Mouse (Mus musculus) layer of hippocampus, adult 11-12 months (tissue): ENCODE measurements at regions not wholly inside any gene's neighbourhood (a gene's known extent, or its start where the extent isn't known, plus 50 kb on each side); places are given as distances from the start of the nearest gene placed in this dataset.

Source experiments
- DNase-seq: peaks from one replicate; pipeline ENCODE4 v3.0.0; 2022; ENCODE audit warnings: low spot score

DNA sequence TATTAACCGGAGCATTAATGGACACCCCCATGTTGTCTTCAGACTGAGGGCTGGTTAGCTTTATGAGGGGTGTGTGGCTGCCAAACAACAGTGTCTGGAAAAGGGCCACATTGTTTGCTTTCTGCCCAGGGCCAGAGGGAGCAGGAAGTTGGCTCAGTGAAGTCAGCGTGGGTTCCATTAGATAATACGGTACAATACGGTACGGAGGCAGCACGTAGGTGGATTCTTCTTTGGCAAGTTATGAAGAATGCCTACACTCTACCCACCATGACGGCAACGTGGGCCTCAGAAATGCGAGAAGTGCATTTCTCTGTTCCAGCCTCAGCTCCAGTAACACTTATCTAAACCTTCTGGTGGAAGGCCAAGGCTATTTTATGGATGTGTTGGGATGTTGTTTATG is 108.2 kb downstream of the Gm10260 start:
- peak; percentile 48 for DNase-seq

DNA sequence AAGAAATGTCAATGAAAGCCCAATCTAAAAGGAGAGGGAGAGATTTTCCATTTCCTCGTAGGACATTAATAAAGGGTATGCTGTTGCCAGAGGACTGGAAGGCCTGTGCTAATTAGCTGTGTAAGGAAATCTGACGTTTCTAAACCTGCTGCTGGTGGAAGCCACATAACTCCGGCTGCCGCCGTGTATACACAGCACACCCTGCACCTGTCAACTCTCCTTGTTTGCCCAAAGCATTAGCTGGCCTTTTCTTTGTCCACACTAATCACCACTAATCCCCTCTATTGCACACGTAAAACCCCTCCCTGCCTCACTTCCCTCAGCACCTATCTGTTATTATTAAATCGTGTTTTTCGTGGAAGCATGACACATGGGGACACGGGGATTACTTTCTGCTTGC is 108.7 kb downstream of the Gm10260 start:
- DNase-seq: no peak

DNA sequence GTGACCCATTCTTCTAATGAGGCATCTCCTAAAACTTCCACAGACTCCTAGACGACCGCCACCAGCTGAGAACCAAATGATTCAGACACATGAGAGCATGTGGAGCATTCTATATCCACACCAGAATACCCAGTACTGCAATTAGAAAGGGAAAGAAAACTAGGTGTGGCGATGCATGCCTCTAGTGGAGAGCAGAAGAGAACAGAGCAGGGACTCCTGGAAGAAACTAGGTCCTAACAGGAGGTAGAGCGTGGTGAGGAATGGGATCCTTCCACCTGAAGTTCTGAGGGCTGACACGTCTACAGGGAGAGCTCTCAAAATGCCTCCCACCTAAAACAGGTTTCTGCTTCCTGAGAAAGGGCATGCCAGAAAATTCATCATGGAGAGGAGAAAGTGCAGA is 109.3 kb downstream of the Gm10260 start:
- DNase-seq: no peak

DNA sequence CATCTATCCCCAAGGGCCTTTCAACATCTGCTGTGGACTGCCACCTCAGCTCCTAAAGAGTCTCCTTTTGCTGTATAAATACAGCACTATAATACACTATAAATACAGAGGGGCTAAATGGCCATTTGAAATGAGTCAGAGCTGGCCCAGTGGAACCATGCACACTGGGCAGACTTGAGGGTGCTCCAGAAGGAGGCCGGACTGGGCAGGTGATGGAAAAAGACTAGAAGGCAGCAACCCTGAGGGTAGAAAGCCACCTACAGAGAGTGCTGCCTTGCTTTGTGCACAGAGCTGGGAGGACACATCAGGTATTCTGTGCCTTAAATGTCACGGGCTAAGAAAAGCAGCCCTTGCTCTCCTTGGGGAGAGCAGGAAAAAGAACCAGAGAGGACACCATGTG is 110.2 kb downstream of the Gm10260 start:
- DNase-seq: no peak

DNA sequence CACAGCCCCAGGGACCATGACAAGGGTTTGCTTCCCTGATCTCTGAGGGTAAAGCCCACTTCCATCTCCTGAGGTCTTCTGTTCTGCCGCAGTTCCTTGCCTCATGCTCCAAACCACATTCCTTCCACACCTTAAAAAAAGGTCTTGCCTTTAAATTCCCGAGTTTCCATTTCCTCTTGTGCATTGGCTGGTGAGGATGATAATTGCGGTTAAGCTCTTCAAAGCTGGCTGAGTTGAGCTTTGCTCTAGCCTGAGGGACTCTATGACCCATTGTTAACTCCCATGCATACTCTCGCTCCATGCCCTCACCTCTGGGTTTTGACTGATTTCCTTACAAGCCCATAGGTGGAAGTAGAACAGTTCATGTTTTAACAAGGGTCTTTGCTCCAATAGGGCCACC is 112.9 kb downstream of the Gm10260 start:
- DNase-seq: no peak

DNA sequence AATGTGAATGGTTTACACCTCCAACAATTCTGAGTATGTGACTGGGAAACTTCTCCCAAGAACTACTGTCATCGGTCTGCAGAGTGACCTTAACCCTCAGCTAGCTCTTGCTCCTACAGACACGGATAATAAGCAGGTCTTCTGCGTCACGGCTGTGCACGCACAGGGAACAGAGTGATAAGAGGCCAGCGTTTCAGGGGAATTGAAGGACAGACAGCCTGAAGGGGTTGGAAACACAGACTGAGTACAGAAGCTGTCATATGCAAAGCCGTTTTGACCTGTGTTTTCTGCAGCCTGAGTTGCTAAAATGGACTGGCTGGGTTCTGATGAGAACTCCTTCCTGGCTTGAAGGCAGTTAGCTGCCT is 114.4 kb downstream of the Gm10260 start:
- no peak for DNase-seq

DNA sequence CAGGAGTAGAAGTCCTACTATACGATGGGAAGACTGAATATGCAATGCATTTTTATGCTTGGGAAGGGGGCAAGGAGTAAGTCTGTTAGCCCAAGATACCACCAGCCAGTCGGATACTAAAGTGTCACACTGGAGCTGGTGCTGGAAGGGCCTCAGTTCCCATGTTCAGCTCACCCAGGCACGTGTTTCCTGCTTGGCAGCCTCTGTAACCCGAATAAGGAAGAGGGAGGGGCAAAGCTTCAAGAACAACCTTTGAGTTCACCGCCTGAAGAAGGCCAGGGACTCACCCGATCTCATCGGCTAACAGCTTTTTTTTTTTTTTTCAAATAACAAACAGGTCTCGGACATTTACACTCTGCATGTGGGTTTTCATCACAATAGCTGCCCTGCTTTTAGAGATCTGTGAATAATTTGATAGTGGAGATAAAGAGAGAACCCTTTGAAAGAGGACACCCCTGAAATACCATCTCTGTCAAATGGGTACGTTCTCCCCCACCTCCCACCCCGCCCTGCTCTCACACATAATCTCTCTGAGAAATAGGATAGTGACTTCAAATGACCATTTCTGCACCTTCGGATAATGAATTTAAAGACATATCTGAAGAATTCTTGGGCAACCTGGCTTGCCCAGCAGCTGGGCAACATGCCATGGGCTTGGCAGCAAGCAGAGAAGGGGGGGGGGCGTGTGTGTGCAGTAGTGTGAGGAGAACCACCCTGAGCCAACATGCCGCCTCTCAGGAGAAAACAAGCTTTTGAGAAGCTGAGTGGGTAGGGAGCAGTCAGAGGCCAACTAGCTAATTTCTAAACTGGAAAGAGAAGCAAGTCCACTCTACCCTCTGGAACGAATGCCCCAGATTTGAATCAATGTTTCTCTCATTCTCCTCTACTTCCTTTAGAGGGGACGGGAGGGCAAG is 115.1 kb downstream of the Gm10260 start:
- DNase-seq: no peak

DNA sequence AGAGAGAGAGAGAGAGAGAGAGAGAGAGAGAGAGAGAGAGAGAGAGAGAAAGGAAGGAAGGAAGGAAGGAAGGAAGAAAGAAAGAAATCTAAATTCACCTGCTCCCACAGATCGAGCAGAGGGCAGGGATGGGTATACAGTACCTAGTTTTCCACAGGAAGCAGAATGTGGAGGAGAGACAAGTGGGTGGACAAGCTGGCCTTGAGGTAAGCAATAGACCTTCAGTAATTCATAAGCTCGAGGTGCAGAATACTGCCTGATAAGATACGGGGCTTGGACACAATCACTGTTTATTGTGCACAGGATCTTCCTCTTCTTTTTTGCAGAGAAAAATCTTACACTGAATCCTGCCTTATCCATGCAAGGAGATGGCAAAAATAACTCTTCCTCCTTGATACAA is 120.2 kb downstream of the Gm10260 start:
- DNase-seq: no peak

DNA sequence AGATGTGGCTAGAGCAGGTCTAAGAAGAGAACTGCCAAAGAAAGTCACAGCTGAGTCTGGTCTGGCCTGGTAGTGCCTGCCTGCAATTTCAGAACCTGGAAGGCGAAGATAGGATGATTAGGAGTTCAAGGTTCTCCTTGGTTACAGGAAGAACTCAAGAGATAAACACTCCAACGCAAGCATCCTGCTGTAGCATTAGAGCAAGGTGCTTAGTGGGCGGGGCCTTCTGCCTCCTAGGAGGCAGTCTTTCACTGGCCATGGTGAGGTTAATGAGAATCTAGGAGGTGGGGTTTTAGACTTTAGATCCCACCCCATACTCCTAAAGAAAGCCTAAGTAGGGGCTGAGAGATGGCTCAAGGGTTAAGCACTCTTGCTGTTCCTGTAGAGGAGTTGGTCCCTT is 120.8 kb downstream of the Gm10260 start:
- no peak for DNase-seq

DNA sequence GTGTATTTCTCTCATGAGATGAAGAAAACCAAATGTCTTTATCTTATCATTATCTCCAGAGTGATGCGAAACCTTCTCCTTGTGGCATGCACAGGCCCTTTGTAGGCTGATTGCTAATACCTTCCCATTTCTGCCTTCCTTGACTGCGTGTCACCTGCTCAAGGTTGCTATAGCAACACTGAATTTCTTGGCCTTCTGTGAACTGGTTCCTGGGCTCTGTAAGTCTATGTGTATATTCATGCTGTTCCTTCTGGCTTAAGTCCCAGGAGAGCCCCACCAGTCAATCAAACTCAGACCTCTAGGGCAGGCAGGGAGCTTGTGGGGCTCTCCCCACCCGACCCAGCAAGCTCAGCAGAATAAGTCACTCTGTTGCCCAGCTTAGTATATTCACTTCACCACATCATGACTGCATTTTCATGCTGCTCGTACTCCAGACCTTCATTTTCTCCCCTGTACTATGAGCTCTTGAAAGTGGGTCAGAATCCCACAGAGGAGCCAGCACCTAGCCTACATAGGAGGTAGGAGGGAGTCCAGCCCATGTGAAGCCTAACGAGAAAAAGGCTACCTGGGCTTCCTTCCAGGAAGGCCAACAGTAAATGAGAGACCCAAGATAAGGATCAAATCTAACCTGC is 121.9 kb downstream of the Gm10260 start:
- DNase-seq: no peak

DNA sequence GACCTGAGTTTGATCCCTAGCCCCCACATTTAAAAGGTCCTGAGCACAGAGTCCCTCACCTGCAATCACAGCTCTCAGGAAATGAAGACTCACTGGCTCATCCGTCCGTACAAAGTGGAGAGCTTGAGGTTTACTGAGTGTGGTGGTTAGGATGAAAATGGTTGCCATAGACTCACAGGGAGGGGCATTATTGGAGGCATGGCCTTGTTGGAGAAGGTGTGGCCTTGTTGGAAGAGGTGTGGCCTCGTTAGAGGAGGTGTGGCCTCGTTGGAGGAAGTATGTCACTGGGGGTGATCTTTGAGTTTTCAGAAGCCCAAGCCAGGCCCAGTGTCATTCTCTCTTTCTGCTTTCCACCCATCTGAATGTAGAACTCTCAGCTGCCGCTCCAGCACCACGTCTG is 122.9 kb downstream of the Gm10260 start:
- DNase-seq: no peak

DNA sequence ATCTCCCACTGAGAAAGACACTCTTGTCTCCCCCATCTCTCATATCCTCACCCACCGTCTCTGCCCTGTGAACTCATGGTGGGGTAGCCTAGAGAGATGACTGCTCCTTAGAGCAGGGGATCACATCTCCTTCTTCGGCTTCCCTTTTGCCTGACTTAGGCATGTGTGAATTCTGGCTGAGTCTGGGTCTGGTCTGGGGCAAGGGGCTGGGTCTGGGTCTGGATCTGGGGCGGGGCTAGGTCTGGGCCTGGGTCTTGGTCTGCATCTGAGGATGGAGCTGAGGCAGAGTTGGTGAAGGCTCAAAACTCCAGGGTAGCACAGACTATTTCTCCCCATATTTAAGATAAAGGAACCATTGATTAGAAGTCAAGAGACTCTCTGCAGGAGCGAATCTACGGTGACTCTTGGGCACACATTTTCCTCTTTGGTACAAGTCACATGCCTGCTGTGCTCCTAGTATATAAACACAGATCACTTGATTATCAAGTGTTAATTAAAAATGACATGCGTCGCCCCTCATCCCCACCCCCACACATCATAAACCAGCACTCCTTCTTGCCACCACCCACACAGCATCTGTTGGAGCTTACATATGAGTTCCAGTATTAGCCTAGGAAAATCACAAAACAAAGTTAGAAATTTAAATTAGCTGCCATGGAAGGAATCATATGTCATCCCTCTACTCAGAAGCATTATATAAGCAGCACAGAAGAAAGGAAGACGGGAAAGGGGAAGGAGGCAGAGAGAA is 126.2 kb downstream of the Gm10260 start:
- peak; percentile 80 for DNase-seq

DNA sequence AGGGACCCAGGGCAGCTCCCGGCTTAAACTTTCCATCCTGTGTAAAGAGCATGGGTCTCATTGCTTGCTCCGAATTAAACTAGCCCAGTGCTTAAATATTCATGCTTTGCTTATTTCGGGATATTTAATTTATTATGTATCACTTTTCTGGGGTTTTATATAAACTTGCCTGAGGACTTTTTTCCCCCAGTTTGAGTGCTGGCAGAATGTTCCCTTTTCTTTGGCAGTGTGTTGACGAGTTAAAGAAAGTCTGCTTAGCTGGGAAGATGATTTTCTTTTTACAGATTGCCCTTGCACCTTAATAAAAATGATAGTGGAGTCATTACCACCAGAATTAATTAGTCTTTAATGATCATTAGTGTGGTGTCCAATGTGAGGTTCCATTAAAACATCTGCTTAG is 126.9 kb downstream of the Gm10260 start:
- DNase-seq: no peak

DNA sequence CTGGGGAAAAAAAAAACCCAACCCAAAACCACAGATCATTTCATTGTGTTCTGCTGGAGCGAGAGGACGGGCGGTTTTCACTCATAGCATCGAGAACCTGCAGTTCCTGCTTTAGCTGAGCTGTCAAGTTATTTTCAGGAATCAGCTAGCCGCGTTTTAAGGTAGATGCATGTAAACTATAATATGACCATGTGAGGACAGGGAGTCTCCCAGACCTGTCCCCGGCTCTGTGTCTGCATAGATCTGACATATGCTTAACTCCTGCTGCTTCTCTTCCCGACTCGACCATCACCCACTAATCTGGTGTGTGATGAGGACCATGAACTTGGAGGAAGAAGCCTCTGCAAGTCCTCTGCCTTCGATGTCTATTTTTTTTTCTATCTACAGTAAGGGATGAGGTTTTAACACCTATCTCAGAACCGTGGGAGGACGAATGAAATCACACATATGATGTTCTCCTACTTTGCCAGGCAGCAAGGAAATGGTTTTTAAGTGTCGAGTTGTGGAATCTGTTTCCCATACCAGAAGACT is 128.5 kb downstream of the Gm10260 start:
- no peak for DNase-seq

DNA sequence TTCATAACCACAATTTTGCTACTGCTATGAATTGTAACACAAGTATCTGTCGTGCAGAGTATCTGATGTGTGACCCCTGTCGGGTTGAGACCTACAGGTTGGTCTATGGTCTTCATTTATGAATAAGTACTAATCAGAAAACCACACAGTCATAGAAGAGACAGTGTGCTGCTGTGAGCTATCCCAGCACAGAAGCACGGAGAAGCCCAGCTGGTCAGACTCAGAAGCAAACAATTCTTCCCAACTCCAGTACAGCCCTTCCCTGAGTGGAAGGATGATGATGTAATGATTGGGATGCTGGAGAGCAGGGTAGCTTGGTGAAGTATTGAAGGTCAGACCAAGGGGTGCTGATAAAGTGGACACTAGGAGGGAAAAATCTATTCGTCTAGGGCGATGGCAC is 129.5 kb downstream of the Gm10260 start:
- DNase-seq: no peak

DNA sequence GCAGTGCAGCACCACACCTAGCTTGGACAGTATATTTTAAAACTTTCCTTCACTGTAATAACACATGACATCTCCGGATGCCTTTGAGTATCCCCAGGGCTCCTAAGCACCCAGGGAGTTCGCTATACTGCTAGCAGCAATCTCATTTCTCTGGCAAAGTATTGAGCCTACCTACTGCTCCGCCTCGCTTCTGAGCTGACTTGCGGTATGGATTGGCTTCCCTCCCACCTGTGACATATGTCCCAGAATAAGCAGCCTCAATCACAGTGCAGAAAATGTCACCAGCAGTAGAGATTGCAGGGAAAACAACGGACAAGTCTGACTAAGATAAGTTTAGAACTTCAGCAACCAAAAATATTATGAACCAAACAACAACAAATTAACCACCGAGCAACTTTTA is 131.8 kb downstream of the Gm10260 start:
- DNase-seq: no peak

DNA sequence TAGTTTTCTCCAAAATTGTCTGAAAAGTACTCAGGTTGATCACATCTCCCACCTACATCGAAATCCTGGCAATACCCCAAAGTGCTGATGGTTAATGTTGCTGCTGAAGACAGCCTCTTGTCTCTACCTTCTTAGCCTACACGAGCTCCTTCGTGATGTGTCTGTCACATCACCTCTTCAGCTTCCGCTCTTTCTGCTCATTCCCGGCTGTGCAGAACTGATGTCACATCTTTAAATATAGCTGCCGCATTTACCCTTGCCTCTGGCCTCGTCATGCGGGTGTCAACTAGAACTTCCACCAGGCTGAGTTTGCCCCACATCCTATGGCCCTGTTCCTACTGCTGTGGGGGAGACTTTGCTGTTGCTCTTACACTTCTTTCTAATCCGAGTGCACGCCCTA is 133.2 kb downstream of the Gm10260 start:
- no peak for DNase-seq

DNA sequence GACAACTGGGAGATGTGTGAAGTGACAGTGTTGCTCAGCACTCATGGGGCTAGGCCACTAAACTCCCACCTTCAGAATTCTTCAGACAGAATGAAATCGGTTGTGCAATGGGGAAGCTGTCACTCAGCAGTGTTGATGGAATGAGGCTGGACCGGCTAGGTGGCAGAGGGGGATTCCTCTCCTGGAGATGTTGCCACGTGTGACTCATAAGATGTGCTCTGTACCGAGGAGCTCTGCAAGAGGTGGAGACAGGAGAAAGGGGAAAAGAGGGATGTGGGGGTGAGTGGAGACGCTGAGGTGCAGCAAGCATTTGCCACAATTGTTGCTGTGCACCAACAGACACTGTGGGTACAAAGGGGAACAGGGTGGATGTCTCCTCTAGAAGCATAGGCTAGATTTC is 133.6 kb downstream of the Gm10260 start:
- DNase-seq: no peak

DNA sequence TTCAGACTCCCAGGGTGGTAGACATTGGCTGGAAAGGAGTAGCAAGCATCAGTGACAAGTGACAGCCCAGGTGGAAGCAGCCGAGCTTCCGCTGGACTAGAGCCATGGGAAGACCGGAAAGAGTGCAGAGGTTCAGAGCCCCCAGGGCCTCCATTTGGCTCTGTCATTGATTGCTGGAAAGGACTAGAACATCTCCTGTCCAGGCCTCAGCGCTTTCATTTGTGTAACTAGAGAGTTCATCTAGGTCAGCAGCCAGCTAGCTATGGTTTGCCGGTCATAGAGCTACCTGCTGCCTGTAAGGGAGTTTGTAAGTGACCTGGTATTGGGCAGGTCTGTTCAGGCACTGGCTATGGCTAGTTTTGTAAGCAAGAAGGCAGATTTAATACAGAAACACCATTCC is 134.3 kb downstream of the Gm10260 start:
- DNase-seq: no peak

DNA sequence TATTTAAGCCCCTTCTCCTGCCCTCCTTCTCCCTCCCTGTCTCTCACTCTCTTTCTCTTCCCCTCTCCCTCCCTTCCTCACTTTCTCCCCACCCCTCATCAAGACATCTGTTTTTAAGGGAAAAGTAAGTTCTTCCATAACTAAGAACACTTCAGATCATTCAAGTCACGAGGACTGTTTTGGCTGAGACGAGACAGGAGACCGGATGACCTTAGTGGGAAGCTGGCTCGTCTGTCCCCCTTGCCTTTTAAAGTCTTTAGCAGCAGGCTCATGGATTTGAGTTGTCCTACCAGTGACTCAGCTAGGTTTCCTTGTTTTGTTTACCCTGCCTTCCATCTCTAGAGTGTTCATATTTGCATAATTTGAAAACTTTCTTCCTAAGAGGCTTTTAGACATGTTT is 135.0 kb downstream of the Gm10260 start:
- no peak for DNase-seq

DNA sequence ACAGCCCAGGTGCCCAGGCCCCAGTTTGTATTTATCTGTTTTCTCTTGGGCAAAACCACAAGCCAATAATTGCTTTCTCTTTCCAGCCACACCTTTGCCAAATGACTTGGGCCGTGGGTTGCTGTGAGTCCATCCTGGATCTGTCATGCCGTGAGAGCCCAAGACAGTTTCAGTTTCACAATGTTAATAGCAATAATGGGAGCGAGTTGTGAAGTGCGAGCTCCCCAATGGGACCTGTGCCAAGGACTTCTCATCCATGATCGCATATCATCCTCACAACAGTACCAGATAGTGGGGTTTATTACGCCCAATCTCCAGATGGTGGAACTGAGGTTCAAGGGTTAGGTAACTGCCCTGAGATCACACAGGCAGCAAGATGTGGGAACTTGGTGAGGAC is 142.2 kb downstream of the Gm10260 start:
- no peak for DNase-seq

DNA sequence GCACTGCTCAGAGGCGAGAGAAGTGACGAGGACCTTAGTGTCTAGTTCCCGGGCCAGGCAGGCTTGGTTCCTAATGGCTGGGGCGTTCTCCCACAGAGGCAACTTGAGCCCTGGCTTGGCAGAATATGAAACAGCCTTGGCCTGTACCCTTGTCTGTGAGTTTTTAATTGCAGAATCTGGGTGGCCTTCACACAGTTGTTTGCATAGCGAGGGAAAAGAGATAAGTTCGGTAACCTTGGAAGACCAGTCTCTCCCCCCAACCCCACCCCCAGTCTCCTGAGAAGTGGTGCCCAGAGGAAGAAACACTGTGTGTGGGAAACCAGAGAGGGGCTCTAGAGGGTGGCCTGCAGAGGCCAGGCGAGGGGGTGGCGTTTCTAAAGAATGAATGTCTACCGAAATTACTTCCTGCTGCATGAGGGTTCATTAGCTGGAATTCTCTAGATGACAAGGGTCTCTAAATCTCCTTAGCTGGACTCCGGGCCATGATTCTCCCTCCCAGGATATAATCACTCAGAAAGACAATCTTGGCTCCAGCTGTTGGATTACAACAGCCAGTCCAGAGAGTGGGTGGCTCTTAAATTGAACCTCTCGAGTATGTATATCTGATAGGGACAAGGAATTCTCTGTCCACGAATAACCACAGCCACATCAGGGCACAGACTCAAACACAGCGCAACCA is 142.8 kb downstream of the Gm10260 start:
- DNase-seq: no peak
